Mouse (Mus musculus) thymus, adult 2 months (tissue): ENCODE measurements around the gene Etv5. TPM values are rescaled to one million over a fixed set of nuclear protein-coding genes. Genes with fewer than 3 reads are reported as not detected.

Source experiments
- DNase-seq: peaks from one replicate; pipeline ENCODE4 v3.0.0; 2021
- H3K27ac ChIP-seq: fragments of 200-500 bp; 2 replicates; pipeline ENCODE4 v1.5.1; 2012; ENCODE audit warnings: low read length, control low read depth; ENCODE audit not compliant: control insufficient read depth, insufficient read depth
- H3K27me3 ChIP-seq: fragments of 200-500 bp; 2 replicates; pipeline ENCODE4 v1.6.1; 2012; ENCODE audit warnings: mild to moderate bottlenecking, low read length, moderate library complexity, mixed read lengths; ENCODE audit not compliant: control insufficient read depth, insufficient read depth
- H3K36me3 ChIP-seq: fragments of 200-500 bp; 2 replicates; pipeline ENCODE4 v1.6.1; 2012; ENCODE audit warnings: mild to moderate bottlenecking, low read length, moderate library complexity; ENCODE audit not compliant: control insufficient read depth, insufficient read depth
- H3K4me1 ChIP-seq: fragments of 200-500 bp; replicated peaks from 2 replicates; pipeline ENCODE4 v1.6.1; 2012; ENCODE audit warnings: low read length; ENCODE audit not compliant: control insufficient read depth, insufficient read depth
- H3K4me3 ChIP-seq: fragments of 200-500 bp; 2 replicates; pipeline ENCODE4 v1.5.1; 2012; ENCODE audit warnings: mild to moderate bottlenecking, low read length, control low read depth, moderate library complexity; ENCODE audit not compliant: control insufficient read depth, insufficient read depth
- CTCF ChIP-seq: fragments of 200-500 bp; IDR thresholded peaks from 2 replicates; pipeline ENCODE4 v1.5.1; 2012; ENCODE audit warnings: mild to moderate bottlenecking, control low read depth, low read length, moderate library complexity, borderline replicate concordance; ENCODE audit not compliant: control insufficient read depth, poor library complexity, insufficient read depth; ENCODE audit errors: extremely low read depth
- POLR2A ChIP-seq: fragments of 200-500 bp; IDR thresholded peaks from 2 replicates; pipeline ENCODE4 v1.6.1; 2012; ENCODE audit warnings: mild to moderate bottlenecking, low read length, control low read depth, moderate library complexity; ENCODE audit not compliant: control insufficient read depth, poor library complexity, insufficient read depth; ENCODE audit errors: extremely low read depth
- WGBS: fragments of 180-500 bp; shearing (Covaris S2); methylation state at CpG from one replicate; pipeline ENCODE4 v1.1.7; 2018; 5-methylcytosine and 5-hydroxymethylcytosine counted together
- polyA plus RNA-seq: library from polyadenylated mRNA; depleted of rRNA; stranded (reverse); fragments of >200 nt; gene quantifications from 2 replicates; pipeline ENCODE4 v1.2.3, GENCODE M21; 2012

Etv5 gene
- polyA plus RNA-seq, 1 experiment = 7.3 TPM

DNA sequence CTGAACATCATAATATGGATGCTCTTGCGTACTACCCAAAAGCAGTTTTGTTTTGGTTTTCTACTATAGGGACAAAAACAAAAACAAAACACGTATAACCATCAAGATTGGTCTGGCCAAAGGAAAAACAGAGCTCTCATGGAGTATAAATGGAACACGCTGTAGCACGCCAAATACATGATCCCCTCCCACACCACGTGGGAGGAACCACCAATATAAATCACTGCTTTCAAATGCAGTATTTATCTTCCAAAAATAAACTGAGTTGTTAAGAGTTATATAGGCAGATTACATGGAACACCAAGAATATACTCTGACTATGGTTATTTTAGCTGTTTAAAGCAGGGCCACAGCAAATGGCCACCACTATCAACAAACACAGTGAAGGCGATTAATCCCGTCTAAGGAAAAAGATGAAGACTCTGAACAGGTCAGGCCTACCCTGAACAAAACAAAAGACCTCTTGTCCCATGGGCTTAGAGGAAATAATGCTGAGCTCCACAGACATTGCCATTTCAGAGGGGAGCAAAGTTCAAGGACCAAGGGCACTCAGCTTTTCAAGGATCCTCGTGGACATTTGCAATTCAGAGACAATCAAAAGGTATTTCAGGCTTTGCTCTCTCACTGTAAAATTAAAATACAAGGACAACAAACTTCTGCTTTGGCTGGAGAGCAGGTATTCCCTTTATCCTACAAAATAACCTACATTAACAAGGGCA lies 30.7 kb downstream of the Etv5 start:
- H3K36me3 ChIP-seq = no peaks in the 10 kb centered on the region
- WGBS = 96% methylated on average over 8 of the region's 8 CpGs
- H3K27ac ChIP-seq = no peak overlapping the region
- TF ChIP-seq CTCF (no peak), POLR2A (no peak)
- H3K4me3 ChIP-seq = no peak overlapping the region
- DNase-seq = no peak
- peaks cover 3% of the 10 kb centered on the region for H3K4me1 ChIP-seq
- H3K27me3 ChIP-seq = no peaks in the 10 kb centered on the region

DNA sequence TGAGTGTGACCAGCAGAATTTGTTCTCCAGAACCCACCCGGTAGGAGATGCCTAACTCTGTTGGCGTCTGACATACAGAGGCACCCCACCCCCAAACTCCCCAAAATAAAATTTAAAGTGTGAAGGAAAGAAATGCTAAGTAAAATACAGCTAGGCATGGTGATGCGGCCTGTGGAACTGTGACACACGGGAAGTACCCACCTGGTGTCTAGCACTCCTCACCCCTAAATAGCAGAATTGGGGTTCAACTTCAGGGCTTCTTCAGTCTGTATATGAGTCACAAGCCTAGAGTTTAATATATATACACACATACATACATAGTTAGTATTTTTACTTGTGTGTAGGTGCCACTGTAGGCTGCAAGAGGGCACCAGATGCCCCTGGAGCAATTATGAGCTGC lies 32.8 kb downstream of the Etv5 start:
- DNase-seq = no peak
- H3K4me3 ChIP-seq = no peak overlapping the region
- no peaks in the 10 kb centered on the region for H3K4me1 ChIP-seq
- no peaks in the 10 kb centered on the region for H3K36me3 ChIP-seq
- TF ChIP-seq POLR2A = no peak
- TF ChIP-seq CTCF = no peak
- 98% methylated on average over 4 of the region's 4 CpGs for WGBS
- no peak overlapping the region for H3K27ac ChIP-seq
- no peaks in the 10 kb centered on the region for H3K27me3 ChIP-seq

DNA sequence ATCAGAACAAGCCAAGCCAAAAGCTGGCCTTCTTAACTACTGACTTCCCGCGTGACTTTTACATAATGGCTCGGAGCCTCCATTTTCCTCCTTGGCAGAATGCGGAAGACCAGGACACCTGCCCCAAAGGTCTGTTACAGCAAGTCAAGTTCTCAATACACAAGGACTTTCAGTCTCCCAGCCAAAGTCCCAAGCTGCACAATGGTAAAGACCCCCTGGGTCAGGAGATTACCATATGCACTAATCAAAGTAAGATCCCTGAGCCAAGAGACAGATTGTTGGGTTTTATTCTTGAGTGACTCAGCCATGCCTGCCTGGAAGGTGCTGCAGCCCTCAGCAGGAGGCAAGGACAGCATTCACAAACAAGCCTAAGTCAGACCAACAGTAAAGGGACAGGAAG lies 33.5 kb downstream of the Etv5 start:
- WGBS = 96% methylated on average over 4 of the region's 4 CpGs
- TF ChIP-seq CTCF (no peak), POLR2A (no peak)
- no peak overlapping the region for H3K27ac ChIP-seq

DNA sequence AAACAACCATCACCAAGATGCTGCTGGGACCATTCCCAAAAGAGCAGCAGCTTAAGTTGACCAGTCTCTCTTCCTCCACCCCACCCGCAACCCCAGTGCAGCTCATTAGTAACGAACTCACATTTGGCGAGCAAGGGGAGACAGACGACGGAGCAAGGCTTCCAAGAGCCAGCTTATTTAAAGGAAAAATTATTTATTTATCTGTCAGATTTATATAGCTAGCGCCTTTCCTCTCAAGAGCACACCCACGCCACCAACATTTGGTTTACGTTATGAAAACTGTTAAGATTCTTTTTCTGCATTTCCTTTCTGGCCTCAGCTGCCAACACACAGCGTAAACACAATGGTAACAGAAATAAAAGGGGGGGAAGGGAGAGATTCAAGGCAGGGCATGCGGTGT lies 34.0 kb downstream of the Etv5 start:
- Histone ChIP-seq H3K4me1 (no peaks in the 10 kb centered on the region), H3K27ac (no peak overlapping the region), H3K4me3 (no peak overlapping the region), H3K36me3 (no peaks in the 10 kb centered on the region), H3K27me3 (no peaks in the 10 kb centered on the region)
- no peak for DNase-seq
- 92% methylated on average over 10 of the region's 10 CpGs for WGBS
- TF ChIP-seq POLR2A = no peak
- TF ChIP-seq CTCF = no peak

More for the DNA sequence above, 33.5 kb downstream of the Etv5 start:
- Histone ChIP-seq H3K27me3 (no peaks in the 10 kb centered on the region), H3K4me1 (no peaks in the 10 kb centered on the region), H3K36me3 (no peaks in the 10 kb centered on the region), H3K4me3 (no peak overlapping the region)
- DNase-seq = no peak

DNA sequence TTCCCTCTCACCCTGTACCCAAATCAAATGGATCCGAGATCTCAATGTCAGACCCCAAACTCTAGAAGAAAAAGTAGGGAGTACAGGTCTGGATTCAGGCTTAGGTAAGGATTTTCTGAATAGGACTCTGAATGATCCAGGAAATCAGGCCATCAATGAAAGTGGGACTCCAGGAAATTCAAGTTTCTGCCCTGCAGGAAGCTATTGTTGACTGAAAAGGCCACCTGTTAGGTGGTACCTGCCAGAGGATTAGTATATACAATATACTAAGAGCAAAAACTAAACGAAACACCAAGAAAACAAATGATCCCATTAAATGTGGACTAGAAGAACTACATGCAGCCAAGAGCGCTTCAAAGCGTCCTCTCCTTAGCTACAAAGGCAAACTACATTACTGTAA lies 35.8 kb downstream of the Etv5 start:
- 96% methylated on average over 4 of the region's 4 CpGs for WGBS
- Histone ChIP-seq H3K27me3 (no peaks in the 10 kb centered on the region), H3K36me3 (no peaks in the 10 kb centered on the region)

GRCm38 (mm10) chr16:22402600-22402999 lies 36.9 kb downstream of the Etv5 start:
- TF ChIP-seq POLR2A = no peak
- TF ChIP-seq CTCF = no peak
- DNase-seq = no peak
- Histone ChIP-seq H3K4me3 (no peak overlapping the region), H3K36me3 (no peaks in the 10 kb centered on the region), H3K4me1 (no peaks in the 10 kb centered on the region), H3K27ac (no peak overlapping the region), H3K27me3 (no peaks in the 10 kb centered on the region)

More for the DNA sequence above, 35.8 kb downstream of the Etv5 start:
- H3K4me3 ChIP-seq = no peak overlapping the region
- no peak overlapping the region for H3K27ac ChIP-seq
- TF ChIP-seq POLR2A (no peak), CTCF (no peak)
- no peak for DNase-seq
- no peaks in the 10 kb centered on the region for H3K4me1 ChIP-seq
